Mouse (Mus musculus) ES-Bruce4 (cell line): ENCODE measurements around the gene Cryab.

Experiments used
- CTCF ChIP-seq: IDR thresholded peaks from one replicate; pipeline ENCODE4 v1.8.1; 2011; ENCODE audit warnings: low read depth, low read length
- EP300 ChIP-seq: IDR thresholded peaks from 2 replicates; pipeline ENCODE4 v1.6.1; 2011; ENCODE audit warnings: low read depth, low read length; ENCODE audit not compliant: insufficient read depth
- POLR2A ChIP-seq: IDR thresholded peaks from one replicate; pipeline ENCODE4 v1.8.1; 2011; ENCODE audit warnings: low read length; ENCODE audit not compliant: insufficient read depth

DNA sequence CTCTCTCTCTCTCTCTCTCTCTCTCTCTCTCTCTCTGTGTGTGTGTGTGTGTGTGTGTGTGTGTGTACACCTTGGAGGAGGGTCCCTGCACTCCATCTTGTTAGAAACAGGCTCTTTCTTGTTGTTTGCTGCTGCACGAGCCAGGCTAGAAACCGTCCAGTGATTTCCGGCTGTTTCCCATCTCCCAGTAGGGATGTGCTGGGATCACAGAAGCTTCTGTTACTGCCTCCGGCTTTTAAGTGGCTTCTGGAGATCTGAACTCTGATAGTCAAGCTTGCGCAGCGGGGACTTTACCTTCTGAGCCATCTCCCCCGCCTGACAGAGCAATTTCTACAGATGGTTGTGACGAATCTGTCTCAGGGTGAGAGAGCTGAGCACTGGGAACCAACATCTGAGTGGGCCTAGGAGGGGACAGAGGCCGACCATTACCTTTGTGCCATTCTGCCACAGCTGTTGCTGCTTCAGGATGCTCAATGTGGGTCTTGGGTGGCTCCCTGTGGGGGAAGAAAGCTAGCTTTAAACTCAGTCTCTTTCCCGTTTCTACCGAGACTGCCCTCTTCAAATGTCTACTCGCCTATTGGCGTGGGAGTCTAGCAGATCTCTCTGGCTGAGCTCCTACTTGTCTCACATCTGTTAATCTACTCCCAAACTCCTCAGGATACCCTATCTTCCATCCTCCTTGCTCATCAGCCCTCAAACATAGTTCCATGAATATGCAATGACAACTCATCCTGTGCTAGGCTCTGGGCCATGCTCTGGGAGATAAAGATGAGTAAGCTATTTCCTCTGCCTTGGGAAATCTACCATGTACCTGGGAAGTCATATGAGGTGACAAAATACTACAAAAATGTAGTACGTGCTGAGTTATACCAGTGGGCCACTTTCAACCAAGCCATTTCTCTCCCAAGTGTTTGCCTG lies 10.0 kb upstream of the Cryab start:
- no peak for TF ChIP-seq POLR2A
- TF ChIP-seq CTCF, result no peak
- TF ChIP-seq EP300, result no peak
